Mouse (Mus musculus): ENCODE measurements around the gene Tmem28. TPM values are rescaled to one million over a fixed set of nuclear protein-coding genes. Genes with fewer than 3 reads are reported as not detected.

Gene Tmem28
- polyA plus RNA-seq, 1 experiment from 2014 or later = 2.0 TPM

DNA sequence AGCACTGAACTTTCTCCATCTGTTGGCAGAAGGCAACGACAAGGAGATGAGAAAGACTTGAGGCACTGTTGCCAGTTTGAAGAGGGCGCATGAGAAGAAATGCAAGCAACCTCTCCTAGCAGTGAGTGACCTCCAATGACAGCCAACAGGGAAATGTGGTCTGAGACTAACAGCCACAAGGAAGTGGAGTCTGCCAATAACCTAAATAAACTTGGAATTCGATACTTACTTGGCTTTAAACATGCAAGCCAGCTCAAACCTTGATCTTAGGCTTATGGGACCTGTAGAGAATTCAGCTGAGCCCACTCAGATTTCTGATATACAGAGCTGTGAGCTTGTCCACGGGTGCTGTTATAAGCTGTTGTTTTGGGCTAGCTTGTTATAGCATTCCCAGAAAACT lies 51.4 kb downstream of the Tmem28 start:
- ATAC-seq = no peak
- H3K9ac ChIP-seq (ENCODE audit: low read depth, low read length) = no peak overlapping the region
- no peaks in the 10 kb centered on the region for H3K4me1 ChIP-seq (ENCODE audit: control insufficient read depth, insufficient read depth, low read depth, low read length)
- no peaks in the 10 kb centered on the region for H3K36me3 ChIP-seq (ENCODE audit: control insufficient read depth, insufficient read depth, low read length)
- WGBS = 75% methylated on average over 4 of the region's 4 CpGs
- H3K27ac ChIP-seq (ENCODE audit: low read depth, low read length) = no peak overlapping the region
- H3K9me3 ChIP-seq (ENCODE audit: control insufficient read depth, low read length) = no peaks in the 10 kb centered on the region
- H3K4me2 ChIP-seq (ENCODE audit: low read length) = no peak overlapping the region
- no peak overlapping the region for H3K4me3 ChIP-seq (ENCODE audit: low read length)
- H3K27me3 ChIP-seq (replicated peaks; ENCODE audit: control insufficient read depth, insufficient read depth, low read length) = no peaks in the 10 kb centered on the region

DNA sequence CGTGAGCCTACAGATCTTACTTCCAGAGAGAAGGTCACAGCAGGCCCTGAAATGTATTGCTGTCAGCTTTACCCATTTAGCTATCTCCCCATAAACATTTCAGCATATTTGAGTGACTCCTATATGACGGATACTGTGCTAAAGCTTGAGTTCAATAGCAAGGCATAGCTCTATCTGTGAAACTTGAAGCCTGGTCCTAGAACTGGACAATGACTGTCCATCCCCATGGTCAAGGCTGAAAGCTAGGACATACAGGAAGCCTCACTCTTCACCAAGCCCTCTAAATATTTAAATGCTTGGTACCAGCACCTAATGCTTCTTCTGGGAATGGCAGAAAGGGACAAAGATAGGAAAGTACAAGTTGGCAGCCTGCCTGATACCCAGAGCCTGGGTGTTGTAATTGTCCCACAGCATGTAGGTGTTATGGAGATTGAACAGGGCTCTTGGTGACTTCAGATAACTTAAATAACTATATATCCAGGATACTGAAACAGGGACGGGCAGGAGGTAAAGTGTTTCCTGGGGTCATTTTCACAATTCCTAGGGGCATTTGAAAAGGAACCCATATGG lies 51.9 kb downstream of the Tmem28 start:
- ATAC-seq = no peak
- no peaks in the 10 kb centered on the region for H3K27me3 ChIP-seq (replicated peaks; ENCODE audit: control insufficient read depth, insufficient read depth, low read length)
- H3K4me2 ChIP-seq (ENCODE audit: low read length) = no peak overlapping the region
- H3K36me3 ChIP-seq (ENCODE audit: control insufficient read depth, insufficient read depth, low read length) = no peaks in the 10 kb centered on the region
- no peak overlapping the region for H3K27ac ChIP-seq (ENCODE audit: low read depth, low read length)
- H3K4me3 ChIP-seq (ENCODE audit: low read length) = no peak overlapping the region
- WGBS = 79% methylated on average over 3 of the region's 3 CpGs
- H3K9me3 ChIP-seq (ENCODE audit: control insufficient read depth, low read length) = no peaks in the 10 kb centered on the region
- no peak overlapping the region for H3K9ac ChIP-seq (ENCODE audit: low read depth, low read length)
- no peaks in the 10 kb centered on the region for H3K4me1 ChIP-seq (ENCODE audit: control insufficient read depth, insufficient read depth, low read depth, low read length)

DNA sequence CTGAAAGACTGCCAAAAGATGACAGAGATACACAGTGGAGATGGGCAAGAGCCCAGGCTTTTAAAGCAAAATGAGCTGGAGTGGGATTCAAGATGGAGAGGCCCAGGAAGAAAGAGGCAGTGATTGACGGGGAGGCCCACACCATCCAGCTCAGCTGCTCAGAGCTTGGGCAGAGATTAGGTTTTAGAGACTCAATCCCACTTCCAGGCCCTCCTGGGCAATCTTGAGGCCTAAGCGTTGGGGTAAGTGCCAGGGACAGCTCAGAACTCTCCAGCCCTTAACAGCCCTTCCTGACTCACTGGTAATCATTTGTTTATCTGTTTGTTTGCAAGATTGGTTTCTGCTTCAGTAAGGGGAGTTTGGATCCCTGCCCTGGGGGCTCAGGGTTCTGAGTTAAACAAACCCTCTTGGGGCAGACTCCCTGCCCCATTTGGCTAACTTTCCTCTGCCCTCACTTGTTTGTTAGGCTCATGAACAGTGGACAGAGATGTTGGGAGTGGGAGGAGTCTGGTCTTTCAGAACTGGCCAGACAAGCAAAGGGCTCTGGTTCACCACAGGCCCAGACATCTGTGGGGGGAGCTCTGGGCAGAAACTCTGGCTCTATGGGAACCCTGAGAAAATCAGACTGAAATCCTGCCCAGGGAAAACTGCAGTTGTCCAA lies 52.6 kb downstream of the Tmem28 start:
- ATAC-seq = peak; percentile 84; the same call in 1 of the 2 replicates

DNA sequence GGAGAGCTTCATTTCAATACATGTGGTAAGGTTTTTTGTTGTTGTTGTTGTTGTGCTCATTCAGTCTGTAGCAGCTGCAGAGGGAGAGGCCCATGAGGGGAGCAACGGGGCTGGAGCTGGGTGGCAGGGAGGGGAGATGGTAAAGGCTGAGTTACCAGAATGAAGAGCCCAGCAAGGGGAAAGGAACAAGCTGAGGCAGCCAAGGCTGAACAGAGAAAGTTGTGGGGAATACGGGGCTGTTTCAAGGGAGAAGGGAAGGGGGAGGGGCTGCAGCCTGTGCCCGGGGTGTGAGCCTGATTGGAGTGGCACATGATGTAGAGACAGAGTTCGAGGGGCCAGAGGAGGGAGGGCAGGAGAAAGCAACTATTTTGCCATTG lies 53.1 kb downstream of the Tmem28 start:
- WGBS = 42% methylated on average over 4 of the region's 4 CpGs
- Histone ChIP-seq H3K27me3 (replicated peaks; ENCODE audit: control insufficient read depth, insufficient read depth, low read length) (no peaks in the 10 kb centered on the region), H3K4me3 (ENCODE audit: low read length) (no peak overlapping the region), H3K9me3 (ENCODE audit: control insufficient read depth, low read length) (no peaks in the 10 kb centered on the region), H3K36me3 (ENCODE audit: control insufficient read depth, insufficient read depth, low read length) (no peaks in the 10 kb centered on the region), H3K4me2 (ENCODE audit: low read length) (no peak overlapping the region), H3K4me1 (ENCODE audit: control insufficient read depth, insufficient read depth, low read depth, low read length) (no peaks in the 10 kb centered on the region), H3K27ac (ENCODE audit: low read depth, low read length) (no peak overlapping the region), H3K9ac (ENCODE audit: low read depth, low read length) (no peak overlapping the region)
- ATAC-seq = peak; percentile 77; the same call in 1 of the 2 replicates

More for the DNA sequence above, 52.6 kb downstream of the Tmem28 start:
- Histone ChIP-seq H3K4me1 (ENCODE audit: control insufficient read depth, insufficient read depth, low read depth, low read length) (no peaks in the 10 kb centered on the region), H3K9ac (ENCODE audit: low read depth, low read length) (no peak overlapping the region), H3K27me3 (replicated peaks; ENCODE audit: control insufficient read depth, insufficient read depth, low read length) (no peaks in the 10 kb centered on the region), H3K9me3 (ENCODE audit: control insufficient read depth, low read length) (no peaks in the 10 kb centered on the region), H3K27ac (ENCODE audit: low read depth, low read length) (no peak overlapping the region), H3K4me2 (ENCODE audit: low read length) (no peak overlapping the region), H3K4me3 (ENCODE audit: low read length) (no peak overlapping the region), H3K36me3 (ENCODE audit: control insufficient read depth, insufficient read depth, low read length) (no peaks in the 10 kb centered on the region)
- WGBS = 68% methylated on average over 2 of the region's 2 CpGs

DNA sequence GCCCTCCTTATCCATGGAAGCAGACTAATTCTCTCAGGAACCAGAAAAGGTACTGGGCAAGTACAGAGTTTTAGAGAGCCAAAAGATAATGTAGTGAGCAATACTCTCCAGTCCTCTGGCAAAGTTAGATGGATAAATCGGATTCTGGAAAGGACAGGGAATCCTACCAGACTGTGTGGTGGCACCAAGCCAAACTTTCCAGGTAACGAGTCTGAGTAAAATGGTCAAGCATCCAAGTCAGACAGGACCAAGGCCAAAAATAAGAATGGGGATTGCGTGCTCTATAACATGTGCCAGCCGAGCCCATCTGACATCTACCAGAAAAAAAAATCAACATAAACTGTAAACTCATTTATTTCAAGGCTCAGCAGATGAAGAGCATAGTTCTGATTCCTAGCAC lies 56.0 kb downstream of the Tmem28 start:
- Histone ChIP-seq H3K27me3 (replicated peaks; ENCODE audit: control insufficient read depth, insufficient read depth, low read length) (no peaks in the 10 kb centered on the region; the same call in 1 of the 2 replicates), H3K4me2 (ENCODE audit: low read length) (no peak overlapping the region), H3K27ac (ENCODE audit: low read depth, low read length) (no peak overlapping the region), H3K4me1 (ENCODE audit: control insufficient read depth, insufficient read depth, low read depth, low read length) (no peaks in the 10 kb centered on the region), H3K9ac (ENCODE audit: low read depth, low read length) (no peak overlapping the region), H3K4me3 (ENCODE audit: low read length) (no peak overlapping the region), H3K9me3 (ENCODE audit: control insufficient read depth, low read length) (no peaks in the 10 kb centered on the region), H3K36me3 (ENCODE audit: control insufficient read depth, insufficient read depth, low read length) (no peaks in the 10 kb centered on the region)
- WGBS = 68% methylated on average over 4 of the region's 4 CpGs
- no peak for ATAC-seq

DNA sequence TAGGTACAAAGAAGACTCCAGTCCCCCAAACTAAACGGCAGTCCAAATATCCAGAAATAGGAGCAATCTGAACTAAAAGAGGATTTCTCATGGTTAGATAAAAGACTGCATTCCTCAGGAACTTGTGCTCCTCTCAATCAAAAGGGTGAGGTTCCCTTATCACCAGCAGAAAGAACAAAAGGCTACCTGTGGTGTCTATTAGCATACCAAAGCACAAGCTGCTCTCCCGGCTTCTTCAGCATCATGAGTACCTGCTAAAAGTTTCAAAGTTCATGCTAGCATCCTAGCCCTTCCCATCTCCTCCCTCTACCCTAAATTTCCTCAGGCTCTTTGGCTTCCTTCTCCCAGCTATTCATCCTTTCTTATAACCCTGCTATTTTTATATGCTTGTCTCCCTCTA lies 62.6 kb downstream of the Tmem28 start:
- Histone ChIP-seq H3K4me3 (ENCODE audit: low read length) (no peak overlapping the region), H3K9ac (ENCODE audit: low read depth, low read length) (no peak overlapping the region), H3K27me3 (replicated peaks; ENCODE audit: control insufficient read depth, insufficient read depth, low read length) (no peaks in the 10 kb centered on the region; the same call in 1 of the 2 replicates), H3K4me2 (ENCODE audit: low read length) (no peak overlapping the region), H3K27ac (ENCODE audit: low read depth, low read length) (no peak overlapping the region), H3K9me3 (ENCODE audit: control insufficient read depth, low read length) (no peaks in the 10 kb centered on the region), H3K36me3 (ENCODE audit: control insufficient read depth, insufficient read depth, low read length) (no peaks in the 10 kb centered on the region), H3K4me1 (ENCODE audit: control insufficient read depth, insufficient read depth, low read depth, low read length) (no peaks in the 10 kb centered on the region)
- ATAC-seq = no peak
- WGBS = 46% methylated on average over 2 of the region's 2 CpGs

Other genes starting within 250 kb of the Tmem28 start
- gene Eda, start 154.6 kb downstream of the Tmem28 start, polyA plus RNA-seq (2015; fragmentation: Nextera tagmentation; extraction: Ambion mirVana) = 2.2 and 2.5 TPM in 2 replicates

All from hindbrain, embryonic 16.5 days (tissue).